Comparison of ENCODE assay signal across 8 mouse cellular contexts in genomic region chr5:129878946-129879345, GRCm38 (mm10). TPM values are rescaled to one million over a fixed set of nuclear protein-coding genes. Genes with fewer than 3 reads are reported as not detected.
A peak's percentile ranks its signal among the peaks of the same experiment; 100 is the strongest.
DNase-seq lines count a peak whose midpoint lies in the region; ATAC-seq and TF ChIP-seq lines count a peak whose summit lies in the region.

No protein-coding gene starts in this region.

- WGBS in heart, embryonic 10.5 days = 26% methylated on average over 2 of the region's 2 CpGs
- WGBS in limb, embryonic 14.5 days = 46% methylated on average over 2 of the region's 2 CpGs

- no peaks in the 10 kb centered on the region for H3K27me3 ChIP-seq in heart, embryonic 10.5 days (ENCODE audit: insufficient read depth, poor library complexity, severe bottlenecking)
- no peaks in the 10 kb centered on the region for H3K27me3 ChIP-seq in limb, embryonic 14.5 days (ENCODE audit: control insufficient read depth, insufficient read depth, low read length)

- H3K9me3 ChIP-seq in heart, embryonic 10.5 days = no peaks in the 10 kb centered on the region
- no peaks in the 10 kb centered on the region for H3K9me3 ChIP-seq in limb, embryonic 14.5 days (ENCODE audit: control insufficient read depth, low read length)

- TF ChIP-seq POLR2A in limb, embryonic 14.5 days (IDR thresholded peaks at IDR 0.05; ENCODE audit: borderline replicate concordance, extremely low read depth, insufficient read depth, insufficient read length) = no peak

- no peak for ATAC-seq in limb, embryonic 14.5 days (ENCODE audit: low FRiP score, low read depth)

- H3K27ac ChIP-seq in heart, embryonic 10.5 days = no peak overlapping the region
- H3K27ac ChIP-seq in gastrocnemius, adult 2 months = peak overlapping the region; percentile 97
- no peak overlapping the region for H3K27ac ChIP-seq in limb, embryonic 14.5 days (replicated peaks; ENCODE audit: low read depth, low read length)

- intact Hi-C loops in gastrocnemius, adult 2 months (cut with DNase I) = no loop called here

- peak; percentile 84 for TF ChIP-seq CTCF in gastrocnemius, adult 2 months (IDR thresholded peaks at IDR 0.05)

- H3K9ac ChIP-seq in limb, embryonic 14.5 days (ENCODE audit: low read depth, low read length, severe bottlenecking) = no peak overlapping the region

- H3K4me2 ChIP-seq in limb, embryonic 14.5 days (replicated peaks; ENCODE audit: low read depth, low read length, severe bottlenecking) = no peak overlapping the region

- H3K4me3 ChIP-seq in heart, embryonic 10.5 days = no peak overlapping the region
- peak overlapping the region; percentile 75 for H3K4me3 ChIP-seq in gastrocnemius, adult 2 months
- no peak overlapping the region for H3K4me3 ChIP-seq in limb, embryonic 14.5 days (replicated peaks; ENCODE audit: low read length)

- peaks cover 34% of the 10 kb centered on the region for H3K36me3 ChIP-seq in heart, embryonic 10.5 days
- peaks cover 29% of the 10 kb centered on the region for H3K36me3 ChIP-seq in limb, embryonic 14.5 days (ENCODE audit: control insufficient read depth, insufficient read depth, low read length)

- peaks cover 11% of the 10 kb centered on the region for H3K4me1 ChIP-seq in heart, embryonic 10.5 days
- H3K4me1 ChIP-seq in limb, embryonic 14.5 days (ENCODE audit: control insufficient read depth, insufficient read depth, low read length) = no peaks in the 10 kb centered on the region

- DNase-seq in heart, adult 11 months = peak; percentile 97
- no peak for DNase-seq in heart, embryonic 10.5 days (ENCODE audit: low spot score)
- peak; percentile 40 to 68 for DNase-seq in adrenal gland, postnatal 4 days (ENCODE audit: low spot score in 2 of 2)
- peak; percentile 93 for DNase-seq in gastrocnemius, adult 2 months
- peak; percentile 82 for DNase-seq in kidney, adult 18-20 months
- DNase-seq in limb, embryonic 14.5 days (ENCODE audit: low spot score) = peak; percentile 37
- DNase-seq in right cerebral cortex, adult 18-20 months = peak; percentile 45
- no peak for DNase-seq in T-cell, adult 2 months (ENCODE audit: low spot score)

RNA-seq across cellular contexts. Expression of gene Chchd2, which starts 8.3 kb away (rescaled TPM):
- polyA plus RNA-seq in heart, embryonic 10.5 days (2016; fragmentation: Nextera tagmentation; extraction: Ambion mirVana) = 962 and 1,044 TPM in 2 replicates
- 100 to 1,000 TPM; 579 to 625 TPM for total RNA-seq in adrenal gland, postnatal 4 days (2021)
- total RNA-seq in gastrocnemius, adult 2 months (2021) = 100 to 1,000 TPM; 604 to 698 TPM
- 773 and 1,133 TPM in 2 replicates for polyA plus RNA-seq in limb, embryonic 14.5 days (2012; rRNA removed)
- 901 and 959 TPM in 2 replicates for polyA plus RNA-seq in limb, embryonic 14.5 days (2014; fragmentation: Nextera tagmentation; extraction: Ambion mirVana)

RNA-seq across cellular contexts. Expression of gene Zbed5, which starts 16.6 kb away (rescaled TPM):
- polyA plus RNA-seq in heart, embryonic 10.5 days (2016; fragmentation: Nextera tagmentation; extraction: Ambion mirVana) = 4.2 and 5.4 TPM in 2 replicates
- total RNA-seq in adrenal gland, postnatal 4 days (2021) = 1 to 10 TPM; 2.9 to 3.1 TPM
- under 1 TPM; 0.20 to 0.45 TPM for total RNA-seq in gastrocnemius, adult 2 months (2021)
- polyA plus RNA-seq in limb, embryonic 14.5 days (2012; rRNA removed) = 8.8 and 9.1 TPM in 2 replicates
- polyA plus RNA-seq in limb, embryonic 14.5 days (2014; fragmentation: Nextera tagmentation; extraction: Ambion mirVana) = 8.2 and 8.4 TPM in 2 replicates

RNA-seq across cellular contexts. Expression of gene Phkg1, which starts 19.4 kb away (rescaled TPM):
- 0.48 and 0.53 TPM in 2 replicates for polyA plus RNA-seq in heart, embryonic 10.5 days (2016; fragmentation: Nextera tagmentation; extraction: Ambion mirVana)
- total RNA-seq in adrenal gland, postnatal 4 days (2021) = 1 to 10 TPM; 3.7 to 4.2 TPM
- 100 to 1,000 TPM; 314 to 437 TPM for total RNA-seq in gastrocnemius, adult 2 months (2021)
- polyA plus RNA-seq in limb, embryonic 14.5 days (2012; rRNA removed) = 0.29 and 0.40 TPM in 2 replicates
- 0.21 TPM in 1 of 2 replicates, not detected in the other for polyA plus RNA-seq in limb, embryonic 14.5 days (2014; fragmentation: Nextera tagmentation; extraction: Ambion mirVana)

RNA-seq across cellular contexts. Expression of gene Nupr1l, which starts 29.4 kb away (rescaled TPM):
- polyA plus RNA-seq in heart, embryonic 10.5 days (2016; fragmentation: Nextera tagmentation; extraction: Ambion mirVana) = 1.8 and 2.4 TPM in 2 replicates
- total RNA-seq in adrenal gland, postnatal 4 days (2021) = 1 to 10 TPM; 4.8 to 5.5 TPM
- not detected for total RNA-seq in gastrocnemius, adult 2 months (2021)
- 4.3 and 4.5 TPM in 2 replicates for polyA plus RNA-seq in limb, embryonic 14.5 days (2012; rRNA removed)
- 2.6 and 3.1 TPM in 2 replicates for polyA plus RNA-seq in limb, embryonic 14.5 days (2014; fragmentation: Nextera tagmentation; extraction: Ambion mirVana)

RNA-seq across cellular contexts. Expression of gene Sumf2, which starts 32.2 kb away (rescaled TPM):
- polyA plus RNA-seq in heart, embryonic 10.5 days (2016; fragmentation: Nextera tagmentation; extraction: Ambion mirVana) = 38.9 and 47.7 TPM in 2 replicates
- 10 to 100 TPM; 55.9 to 57.4 TPM for total RNA-seq in adrenal gland, postnatal 4 days (2021)
- total RNA-seq in gastrocnemius, adult 2 months (2021) = 10 to 100 TPM in 1 of 2 experiments, 1 to 10 TPM in 1; 6.5 to 11.0 TPM
- 50.1 and 55.9 TPM in 2 replicates for polyA plus RNA-seq in limb, embryonic 14.5 days (2012; rRNA removed)
- polyA plus RNA-seq in limb, embryonic 14.5 days (2014; fragmentation: Nextera tagmentation; extraction: Ambion mirVana) = 53.8 and 61.3 TPM in 2 replicates

Comparison
In these comparisons a context has a peak if more than half of its experiments do, and no peak if none do; other contexts are left out.
1. DNase-seq: peak in heart, adult 11 months (single experiment), adrenal gland, postnatal 4 days (2 of 2), gastrocnemius, adult 2 months (single experiment), kidney, adult 18-20 months (single experiment), limb, embryonic 14.5 days (single experiment) and right cerebral cortex, adult 18-20 months (single experiment); none in heart, embryonic 10.5 days (single experiment) and T-cell, adult 2 months (single experiment).
2. RNA of gene Phkg1, which starts 19.4 kb away (total RNA-seq): 314 to 437 TPM in gastrocnemius, adult 2 months; 3.7 to 4.2 TPM in adrenal gland, postnatal 4 days; every median in the first group is over 10 times any median in the second.